Mouse (Mus musculus) cortical plate, adult 2 months (tissue): ENCODE data around the gene Oprm1.

Experiments used
- CTCF ChIP-seq: fragments of 200-500 bp; IDR thresholded peaks from 2 replicates; pipeline ENCODE4 v1.5.1; 2011; ENCODE audit warnings: mild to moderate bottlenecking, control low read depth, low read length; ENCODE audit not compliant: insufficient read depth; ENCODE audit errors: extremely low read depth
- POLR2A ChIP-seq: fragments of 200-500 bp; IDR thresholded peaks from 2 replicates; pipeline ENCODE4 v1.6.1; 2011; ENCODE audit warnings: mild to moderate bottlenecking, low read length, control low read depth; ENCODE audit not compliant: insufficient read depth; ENCODE audit errors: extremely low read depth

GRCm38 (mm10) chr10:6848834-6849233, 90.5 kb downstream of the Oprm1 start:
- TF ChIP-seq CTCF (no peak), POLR2A (no peak)
